Comparison of ENCODE assay signal across 35 mouse cellular contexts in the genomic region with DNA sequence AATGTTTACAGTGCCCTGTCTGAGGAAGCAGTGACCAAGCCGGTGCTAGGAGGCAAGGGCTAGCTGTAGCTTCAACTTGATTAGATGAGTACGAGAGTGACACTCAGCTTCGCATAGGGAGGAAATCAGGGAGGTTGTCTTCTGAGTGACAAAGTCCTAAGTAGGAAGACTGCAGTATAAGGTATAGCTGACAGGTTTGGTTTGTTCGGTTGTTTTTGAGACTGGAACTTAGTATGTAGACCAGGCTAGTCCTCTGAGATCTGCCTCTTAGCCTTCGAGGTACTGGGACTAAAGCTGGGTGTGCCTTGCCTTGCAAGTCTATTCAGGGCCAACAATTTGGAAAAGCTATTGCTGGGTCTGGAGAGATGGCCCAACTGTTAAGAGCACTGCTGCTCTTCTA.
"Had no signal": no experiment of that assay in that cellular context is flagged by ENCODE, and none has a peak within 500 bp of the region (broad histone marks: within the 10 kb centered on the region; RNA-seq: fewer than 3 reads in every experiment).

A gene (plus strand): TSS at position 301 of the 400 bp plus-strand sequence.

- H3K27ac ChIP-seq: heart, embryonic 10.5 days; heart, embryonic 13.5 days; heart, embryonic 15.5 days; hindbrain, embryonic 10.5 days; hindbrain, embryonic 12.5 days; hindbrain, embryonic 13.5 days; hindbrain, embryonic 14.5 days; hindbrain, embryonic 15.5 days; hindbrain, postnatal 0 days; intestine, embryonic 15.5 days; kidney, embryonic 15.5 days; kidney, postnatal 0 days; layer of hippocampus, adult 2 months had no signal

- H3K9me3 ChIP-seq: heart, embryonic 10.5 days; heart, embryonic 12.5 days; heart, embryonic 13.5 days; heart, embryonic 15.5 days; hindbrain, embryonic 10.5 days; hindbrain, embryonic 12.5 days; hindbrain, embryonic 13.5 days; hindbrain, embryonic 15.5 days; intestine, embryonic 15.5 days; kidney, embryonic 15.5 days had no signal

- ATAC-seq: hindbrain, embryonic 16.5 days; hindbrain, postnatal 0 days; inflammation-experienced regulatory T-cells, adult 6 months; intestine, embryonic 15.5 days; intestine, embryonic 16.5 days; intestine, postnatal 0 days had no signal

- H3K9ac ChIP-seq: heart, embryonic 12.5 days; heart, embryonic 13.5 days; heart, embryonic 15.5 days; hindbrain, embryonic 12.5 days; hindbrain, embryonic 13.5 days; hindbrain, embryonic 14.5 days; hindbrain, embryonic 15.5 days; intestine, embryonic 15.5 days; kidney, embryonic 15.5 days had no signal

- H3K4me2 ChIP-seq: heart, embryonic 11.5 days; heart, embryonic 12.5 days; heart, embryonic 13.5 days; heart, embryonic 15.5 days; hindbrain, embryonic 12.5 days; hindbrain, embryonic 13.5 days; hindbrain, embryonic 14.5 days; hindbrain, embryonic 15.5 days; intestine, embryonic 15.5 days; kidney, embryonic 15.5 days had no signal

- H3K4me3 ChIP-seq: heart, embryonic 10.5 days; heart, embryonic 12.5 days; heart, embryonic 13.5 days; heart, embryonic 15.5 days; hindbrain, embryonic 10.5 days; hindbrain, embryonic 12.5 days; hindbrain, embryonic 13.5 days; hindbrain, embryonic 15.5 days; intestine, embryonic 15.5 days; kidney, embryonic 15.5 days; layer of hippocampus, adult 2 months had no signal

- H3K36me3 ChIP-seq: heart, embryonic 10.5 days; heart, embryonic 12.5 days; heart, embryonic 13.5 days; heart, embryonic 15.5 days; hindbrain, embryonic 10.5 days; hindbrain, embryonic 12.5 days; hindbrain, embryonic 13.5 days; hindbrain, embryonic 15.5 days; intestine, embryonic 15.5 days had no signal

- H3K27me3 ChIP-seq: heart, embryonic 12.5 days; heart, embryonic 13.5 days; heart, embryonic 15.5 days; hindbrain, embryonic 12.5 days; hindbrain, embryonic 13.5 days; hindbrain, embryonic 15.5 days; intestine, embryonic 15.5 days; kidney, embryonic 15.5 days had no signal

- H3K4me1 ChIP-seq: hindbrain, embryonic 10.5 days; hindbrain, embryonic 12.5 days; hindbrain, embryonic 13.5 days; hindbrain, embryonic 15.5 days; intestine, embryonic 15.5 days; kidney, embryonic 15.5 days had no signal

- DNase-seq: heart, postnatal 10 days; heart, postnatal 14 days; heart, postnatal 36 days; heart, postnatal 4 days; kidney, adult 11 months; kidney, adult 18-20 months; kidney, adult 2 months; kidney, adult 8-10 months; kidney, adult 9 months; kidney, postnatal 10 days; kidney, postnatal 14 days; kidney, postnatal 25 days; kidney, postnatal 36 days; kidney, postnatal 4 days; layer of hippocampus, adult 9-11 months; layer of hippocampus, postnatal 36 days had no signal
